Mouse (Mus musculus): Measurements from ENCODE around the gene Shb.

The Shb gene

GRCm38 (mm10) chr4:45462628-45463027 is 69.6 kb downstream of the Shb start:
- intact Hi-C loops (cut with DNase I) = loop anchor here (1.0 kb wide), 1 partner anchor 18 kb away; no protein-coding TSS in a partner anchor

GRCm38 (mm10) chr4:45461661-45462060 is 70.6 kb downstream of the Shb start:
- intact Hi-C loops (cut with DNase I) = no loop called here

- intact Hi-C loops (cut with DNase I) = no loop called here
Observed at GRCm38 (mm10) chr4:45459375-45459774, 72.9 kb downstream of the Shb start.

- intact Hi-C loops (cut with DNase I) = no loop called here
Observed at GRCm38 (mm10) chr4:45457543-45457942, 74.7 kb downstream of the Shb start.

GRCm38 (mm10) chr4:45455001-45455400 is 77.3 kb downstream of the Shb start:
- intact Hi-C loops (cut with DNase I) = no loop called here

- intact Hi-C loops (cut with DNase I) = no loop called here
Observed at GRCm38 (mm10) chr4:45453271-45453851, 78.9 kb downstream of the Shb start.

GRCm38 (mm10) chr4:45452569-45453111 is 79.6 kb downstream of the Shb start:
- intact Hi-C loops (cut with DNase I) = no loop called here

GRCm38 (mm10) chr4:45449012-45449411 is 83.3 kb downstream of the Shb start:
- intact Hi-C loops (cut with DNase I) = no loop called here

GRCm38 (mm10) chr4:45448481-45448880 is 83.8 kb downstream of the Shb start:
- intact Hi-C loops (cut with DNase I) = no loop called here

- intact Hi-C loops (cut with DNase I) = no loop called here
Observed at GRCm38 (mm10) chr4:45447196-45447595, 85.1 kb downstream of the Shb start.

- intact Hi-C loops (cut with DNase I) = no loop called here
Observed at GRCm38 (mm10) chr4:45445235-45445634, 87.0 kb downstream of the Shb start.

- intact Hi-C loops (cut with DNase I) = loop anchor here (1.0 kb wide), 1 partner anchor 18 kb away; no protein-coding TSS in a partner anchor
Observed at GRCm38 (mm10) chr4:45444813-45445212, 87.5 kb downstream of the Shb start.

- intact Hi-C loops (cut with DNase I) = loop anchor here (1.0 kb wide), 1 partner anchor 20 kb away; no protein-coding TSS in a partner anchor
Observed at GRCm38 (mm10) chr4:45443652-45444051, 88.6 kb downstream of the Shb start.

GRCm38 (mm10) chr4:45442237-45442636 is 90.0 kb downstream of the Shb start:
- intact Hi-C loops (cut with DNase I) = no loop called here

GRCm38 (mm10) chr4:45441778-45442177 is 90.5 kb downstream of the Shb start:
- intact Hi-C loops (cut with DNase I) = no loop called here

- intact Hi-C loops (cut with DNase I) = no loop called here
Observed at GRCm38 (mm10) chr4:45439281-45439680, 93.0 kb downstream of the Shb start.

- intact Hi-C loops (cut with DNase I) = no loop called here
Observed at GRCm38 (mm10) chr4:45437010-45437409, 95.3 kb downstream of the Shb start.

GRCm38 (mm10) chr4:45436383-45436913 is 95.8 kb downstream of the Shb start:
- intact Hi-C loops (cut with DNase I) = no loop called here

- intact Hi-C loops (cut with DNase I) = no loop called here
Observed at GRCm38 (mm10) chr4:45435899-45436298, 96.4 kb downstream of the Shb start.

GRCm38 (mm10) chr4:45434681-45435080 is 97.6 kb downstream of the Shb start:
- intact Hi-C loops (cut with DNase I) = no loop called here

GRCm38 (mm10) chr4:45434071-45434470 is 98.2 kb downstream of the Shb start:
- intact Hi-C loops (cut with DNase I) = no loop called here

GRCm38 (mm10) chr4:45431806-45432205 is 100.5 kb downstream of the Shb start:
- intact Hi-C loops (cut with DNase I) = no loop called here

- intact Hi-C loops (cut with DNase I) = no loop called here
Observed at GRCm38 (mm10) chr4:45431316-45431715, 101.0 kb downstream of the Shb start.
